Mouse (Mus musculus) liver, embryonic 15.5 days (tissue): ENCODE results near the gene Grin2b. TPM values are rescaled to one million over a fixed set of nuclear protein-coding genes. Genes with fewer than 3 reads are reported as not detected.
"Not testable (repeated sequence)": the region's sequence is repeated elsewhere in the genome, so short reads cannot be mapped to it uniquely, and the experiment has no call there.

Experiments
- ATAC-seq: fragments of 200-750 bp; cut with Nextera tagmentation; 2 replicates; pipeline ENCODE4 v1.8.0; 2017; ENCODE audit warnings: moderate number of reproducible peaks, mild to moderate bottlenecking, moderate library complexity; ENCODE audit not compliant: insufficient read depth
- H3K27ac ChIP-seq: fragments of 300-500 bp; sonication (generic); replicated peaks from 2 replicates; pipeline ENCODE4 v1.5.1; 2015; ENCODE audit warnings: mild to moderate bottlenecking, inconsistent platforms
- H3K27me3 ChIP-seq: fragments of 300-500 bp; sonication (generic); 2 replicates; pipeline ENCODE4 v1.6.1; 2015; ENCODE audit warnings: mild to moderate bottlenecking, inconsistent platforms
- H3K36me3 ChIP-seq: fragments of 300-500 bp; sonication (generic); replicated peaks from 2 replicates; pipeline ENCODE4 v1.6.1; 2015; ENCODE audit warnings: moderate library complexity, mild to moderate bottlenecking, inconsistent platforms
- H3K4me1 ChIP-seq: fragments of 300-500 bp; sonication (generic); replicated peaks from 2 replicates; pipeline ENCODE4 v1.6.1; 2015; ENCODE audit warnings: inconsistent platforms
- H3K4me2 ChIP-seq: fragments of 300-500 bp; sonication (generic); 2 replicates; pipeline ENCODE4 v1.6.1; 2015; ENCODE audit warnings: moderate library complexity, mild to moderate bottlenecking, inconsistent platforms
- H3K4me3 ChIP-seq: fragments of 300-500 bp; sonication (generic); replicated peaks from 2 replicates; pipeline ENCODE4 v1.5.1; 2015; ENCODE audit warnings: mild to moderate bottlenecking, inconsistent platforms
- H3K9ac ChIP-seq: fragments of 300-500 bp; sonication (generic); 2 replicates; pipeline ENCODE4 v1.6.1; 2015; ENCODE audit warnings: moderate library complexity, mild to moderate bottlenecking, inconsistent platforms
- H3K9me3 ChIP-seq: fragments of 300-500 bp; sonication (generic); replicated peaks from 2 replicates; pipeline ENCODE4 v1.6.1; 2016; ENCODE audit warnings: inconsistent platforms
- WGBS: fragments of 180-500 bp; shearing (Covaris S2); methylation state at CpG from one replicate; pipeline ENCODE4 v1.1.7; 2015; ENCODE audit warnings: mixed read lengths; ENCODE audit not compliant: insufficient replicate concordance; 5-methylcytosine and 5-hydroxymethylcytosine counted together
- polyA plus RNA-seq: library from polyadenylated mRNA; unstranded; fragments of >200 nt; fragmentation: Nextera tagmentation; extraction: Ambion mirVana; gene quantifications from 2 replicates; pipeline ENCODE4 v1.2.1, GENCODE M21; 2015

Grin2b gene
- polyA plus RNA-seq, 1 experiment from 2014 or later, result not detected

- Histone ChIP-seq H3K4me3 (no peak overlapping the region), H3K27me3 (no peaks in the 10 kb centered on the region), H3K36me3 (no peaks in the 10 kb centered on the region), H3K4me1 (no peaks in the 10 kb centered on the region), H3K9ac (no peak overlapping the region), H3K4me2 (no peak overlapping the region), H3K27ac (no peak overlapping the region), H3K9me3 (no peaks in the 10 kb centered on the region)
- ATAC-seq, result no peak
- 61% methylated on average over 5 of the region's 5 CpGs for WGBS
Measured at GRCm38 (mm10) chr6:135833542-135833941, 339.8 kb downstream of the Grin2b start.

GRCm38 (mm10) chr6:135832041-135832440 lies 341.3 kb downstream of the Grin2b start:
- Histone ChIP-seq H3K4me1 (no peaks in the 10 kb centered on the region), H3K4me2 (no peak overlapping the region), H3K27ac (no peak overlapping the region), H3K36me3 (no peaks in the 10 kb centered on the region), H3K4me3 (no peak overlapping the region), H3K9ac (no peak overlapping the region), H3K27me3 (no peaks in the 10 kb centered on the region), H3K9me3 (no peaks in the 10 kb centered on the region)
- ATAC-seq, result no peak
- WGBS, result 53% methylated on average over 3 of the region's 3 CpGs

GRCm38 (mm10) chr6:135831032-135831431 lies 342.3 kb downstream of the Grin2b start:
- Histone ChIP-seq H3K9me3 (no peaks in the 10 kb centered on the region), H3K4me2 (no peak overlapping the region), H3K4me1 (no peaks in the 10 kb centered on the region), H3K27me3 (no peaks in the 10 kb centered on the region), H3K4me3 (no peak overlapping the region), H3K27ac (no peak overlapping the region), H3K36me3 (no peaks in the 10 kb centered on the region), H3K9ac (no peak overlapping the region)
- WGBS, result 45% methylated on average over 1 of the region's 1 CpGs
- ATAC-seq, result no peak

GRCm38 (mm10) chr6:135829458-135829857 lies 343.9 kb downstream of the Grin2b start:
- no peaks in the 10 kb centered on the region for H3K36me3 ChIP-seq
- H3K4me2 ChIP-seq, result no peak overlapping the region
- no peaks in the 10 kb centered on the region for H3K27me3 ChIP-seq
- no peaks in the 10 kb centered on the region for H3K9me3 ChIP-seq
- H3K9ac ChIP-seq, result no peak overlapping the region
- 78% methylated on average over 7 of the region's 7 CpGs for WGBS
- H3K4me3 ChIP-seq, result no peak overlapping the region
- H3K4me1 ChIP-seq, result no peaks in the 10 kb centered on the region
- H3K27ac ChIP-seq, result no peak overlapping the region
- ATAC-seq, result no peak

GRCm38 (mm10) chr6:135828976-135829375 lies 344.3 kb downstream of the Grin2b start:
- Histone ChIP-seq H3K9ac (no peak overlapping the region), H3K4me3 (no peak overlapping the region), H3K27me3 (no peaks in the 10 kb centered on the region), H3K9me3 (no peaks in the 10 kb centered on the region), H3K4me2 (no peak overlapping the region), H3K4me1 (no peaks in the 10 kb centered on the region), H3K36me3 (no peaks in the 10 kb centered on the region), H3K27ac (no peak overlapping the region)
- no peak for ATAC-seq
- 41% methylated on average over 4 of the region's 4 CpGs for WGBS

GRCm38 (mm10) chr6:135827942-135828341 lies 345.4 kb downstream of the Grin2b start:
- no peak overlapping the region for H3K4me2 ChIP-seq
- no peaks in the 10 kb centered on the region for H3K9me3 ChIP-seq
- no peaks in the 10 kb centered on the region for H3K36me3 ChIP-seq
- H3K27ac ChIP-seq, result no peak overlapping the region
- H3K27me3 ChIP-seq, result no peaks in the 10 kb centered on the region
- no peak overlapping the region for H3K9ac ChIP-seq
- WGBS, result 13% methylated on average over 4 of the region's 4 CpGs
- no peak for ATAC-seq
- no peaks in the 10 kb centered on the region for H3K4me1 ChIP-seq
- no peak overlapping the region for H3K4me3 ChIP-seq

GRCm38 (mm10) chr6:135827317-135827716 lies 346.0 kb downstream of the Grin2b start:
- no peaks in the 10 kb centered on the region for H3K36me3 ChIP-seq
- no peaks in the 10 kb centered on the region for H3K4me1 ChIP-seq
- 66% methylated on average over 3 of the region's 3 CpGs for WGBS
- H3K27me3 ChIP-seq, result no peaks in the 10 kb centered on the region
- no peak for ATAC-seq
- no peak overlapping the region for H3K4me2 ChIP-seq
- no peak overlapping the region for H3K27ac ChIP-seq
- H3K9me3 ChIP-seq, result no peaks in the 10 kb centered on the region
- H3K4me3 ChIP-seq, result no peak overlapping the region
- H3K9ac ChIP-seq, result no peak overlapping the region

GRCm38 (mm10) chr6:135826776-135827175 lies 346.5 kb downstream of the Grin2b start:
- ATAC-seq, H3K27me3 ChIP-seq, H3K9ac ChIP-seq, H3K36me3 ChIP-seq, H3K9me3 ChIP-seq, H3K4me2 ChIP-seq, H3K27ac ChIP-seq, H3K4me1 ChIP-seq, H3K4me3 ChIP-seq: not testable (repeated sequence)
- WGBS, result 74% methylated on average over 7 of the region's 7 CpGs

GRCm38 (mm10) chr6:135817391-135817790 lies 355.9 kb downstream of the Grin2b start:
- Histone ChIP-seq H3K4me3 (no peak overlapping the region), H3K27me3 (no peaks in the 10 kb centered on the region), H3K9me3 (no peaks in the 10 kb centered on the region), H3K4me2 (no peak overlapping the region), H3K9ac (no peak overlapping the region), H3K36me3 (no peaks in the 10 kb centered on the region), H3K4me1 (no peaks in the 10 kb centered on the region), H3K27ac (no peak overlapping the region)
- 57% methylated on average over 2 of the region's 2 CpGs for WGBS
- ATAC-seq, result no peak

GRCm38 (mm10) chr6:135813755-135814154 lies 359.6 kb downstream of the Grin2b start:
- H3K4me3 ChIP-seq, result no peak overlapping the region
- no peak overlapping the region for H3K9ac ChIP-seq
- WGBS, result 69% methylated on average over 7 of the region's 7 CpGs
- no peak overlapping the region for H3K27ac ChIP-seq
- H3K4me2 ChIP-seq, result no peak overlapping the region
- no peaks in the 10 kb centered on the region for H3K27me3 ChIP-seq
- no peaks in the 10 kb centered on the region for H3K9me3 ChIP-seq
- H3K4me1 ChIP-seq, result no peaks in the 10 kb centered on the region
- no peaks in the 10 kb centered on the region for H3K36me3 ChIP-seq
- ATAC-seq, result no peak

- WGBS, result 72% methylated on average over 9 of the region's 9 CpGs
- no peaks in the 10 kb centered on the region for H3K9me3 ChIP-seq
- H3K4me3 ChIP-seq, result no peak overlapping the region
- no peak overlapping the region for H3K27ac ChIP-seq
- H3K27me3 ChIP-seq, result no peaks in the 10 kb centered on the region
- no peak overlapping the region for H3K9ac ChIP-seq
- no peak for ATAC-seq
- H3K4me1 ChIP-seq, result no peaks in the 10 kb centered on the region
- H3K36me3 ChIP-seq, result no peaks in the 10 kb centered on the region
- H3K4me2 ChIP-seq, result no peak overlapping the region
Measured at GRCm38 (mm10) chr6:135805436-135805835, 367.9 kb downstream of the Grin2b start.

GRCm38 (mm10) chr6:135799949-135800348 lies 373.4 kb downstream of the Grin2b start:
- Histone ChIP-seq H3K9me3 (no peaks in the 10 kb centered on the region), H3K27me3 (no peaks in the 10 kb centered on the region), H3K4me3 (no peak overlapping the region), H3K27ac (no peak overlapping the region), H3K36me3 (no peaks in the 10 kb centered on the region), H3K9ac (no peak overlapping the region), H3K4me2 (no peak overlapping the region), H3K4me1 (no peaks in the 10 kb centered on the region)
- no peak for ATAC-seq
- 65% methylated on average over 8 of the region's 8 CpGs for WGBS
